Mouse (Mus musculus) E14TG2a.4 (cell line): ENCODE measurements around the gene Olfr98.

Source experiments
- CTCF ChIP-seq: conservative IDR thresholded peaks from 2 replicates; pipeline ENCODE4 v1.5.1; 2014; ENCODE audit warnings: low read length
- NANOG ChIP-seq: IDR thresholded peaks from 2 replicates; pipeline ENCODE4 v1.6.1; 2014; ENCODE audit warnings: borderline replicate concordance, low read length, mixed read lengths
- POU5F1 ChIP-seq: IDR thresholded peaks from 2 replicates; pipeline ENCODE4 v1.6.1; 2014; ENCODE audit warnings: low read length, borderline replicate concordance

- no peak for TF ChIP-seq NANOG
- TF ChIP-seq CTCF, result no peak
- no peak for TF ChIP-seq POU5F1
These were observed 50.5 kb downstream of the Olfr98 start, which contains the start of gene Olfr95 for GRCm38 (mm10) chr17:37213018-37213417.
